Mouse (Mus musculus): ENCODE results near the gene Cdc42se2. TPM values are rescaled to one million over a fixed set of nuclear protein-coding genes. Genes with fewer than 3 reads are reported as not detected.

The Cdc42se2 gene
- polyA plus RNA-seq, 1 experiment from 2014 or later: 15.4 TPM

- no peak overlapping the region for H3K4me2 ChIP-seq (ENCODE audit: low read depth, low read length)
- ATAC-seq: no peak
- H3K4me3 ChIP-seq (ENCODE audit: low read depth, low read length): no peak overlapping the region
- no peak overlapping the region for H3K9ac ChIP-seq (replicated peaks)
- H3K27me3 ChIP-seq (ENCODE audit: insufficient read depth, low read length): no peaks in the 10 kb centered on the region
- no peak for TF ChIP-seq EP300 (IDR thresholded peaks at IDR 0.05; ENCODE audit: low read depth)
- TF ChIP-seq CTCF (IDR thresholded peaks at IDR 0.05; ENCODE audit: low read depth): no peak
- peaks cover 6% of the 10 kb centered on the region for H3K36me3 ChIP-seq (replicated peaks; ENCODE audit: insufficient read depth, low read length)
- DNase-seq: no peak
- H3K4me1 ChIP-seq (ENCODE audit: insufficient read depth): no peaks in the 10 kb centered on the region
- no peaks in the 10 kb centered on the region for H3K9me3 ChIP-seq (ENCODE audit: low read length)
- 65% methylated on average over 8 of the region's 8 CpGs for WGBS (ENCODE audit: insufficient replicate concordance)
- no peak overlapping the region for H3K27ac ChIP-seq (ENCODE audit: low read depth)
These were observed 85.6 kb downstream of the Cdc42se2 start for GRCm38 (mm10) chr11:54701848-54702247.

GRCm38 (mm10) chr11:54699972-54700371 lies 87.5 kb downstream of the Cdc42se2 start:
- no peaks in the 10 kb centered on the region for H3K4me1 ChIP-seq (ENCODE audit: insufficient read depth)
- H3K9ac ChIP-seq (replicated peaks): no peak overlapping the region
- no peak overlapping the region for H3K4me3 ChIP-seq (ENCODE audit: low read depth, low read length)
- no peaks in the 10 kb centered on the region for H3K9me3 ChIP-seq (ENCODE audit: low read length)
- 39% methylated on average over 3 of the region's 3 CpGs for WGBS (ENCODE audit: insufficient replicate concordance)
- peaks cover 22% of the 10 kb centered on the region for H3K36me3 ChIP-seq (replicated peaks; ENCODE audit: insufficient read depth, low read length)
- H3K4me2 ChIP-seq (ENCODE audit: low read depth, low read length): no peak overlapping the region
- DNase-seq: no peak
- no peaks in the 10 kb centered on the region for H3K27me3 ChIP-seq (ENCODE audit: insufficient read depth, low read length)
- no peak overlapping the region for H3K27ac ChIP-seq (ENCODE audit: low read depth)
- TF ChIP-seq EP300 (IDR thresholded peaks at IDR 0.05; ENCODE audit: low read depth): no peak
- no peak for TF ChIP-seq CTCF (IDR thresholded peaks at IDR 0.05; ENCODE audit: low read depth)
- ATAC-seq: no peak

GRCm38 (mm10) chr11:54698636-54699035 lies 88.8 kb downstream of the Cdc42se2 start:
- no peak for TF ChIP-seq EP300 (IDR thresholded peaks at IDR 0.05; ENCODE audit: low read depth)
- Histone ChIP-seq H3K4me3 (ENCODE audit: low read depth, low read length) (no peak overlapping the region), H3K36me3 (replicated peaks; ENCODE audit: insufficient read depth, low read length) (peaks cover 30% of the 10 kb centered on the region), H3K9ac (replicated peaks) (no peak overlapping the region), H3K4me2 (ENCODE audit: low read depth, low read length) (no peak overlapping the region), H3K9me3 (ENCODE audit: low read length) (no peaks in the 10 kb centered on the region), H3K27ac (ENCODE audit: low read depth) (no peak overlapping the region), H3K27me3 (ENCODE audit: insufficient read depth, low read length) (no peaks in the 10 kb centered on the region), H3K4me1 (ENCODE audit: insufficient read depth) (no peaks in the 10 kb centered on the region)
- DNase-seq (no peak), ATAC-seq (no peak)
- 51% methylated on average over 7 of the region's 7 CpGs for WGBS (ENCODE audit: insufficient replicate concordance)

- Histone ChIP-seq H3K27me3 (ENCODE audit: insufficient read depth, low read length) (no peaks in the 10 kb centered on the region), H3K4me1 (ENCODE audit: insufficient read depth) (no peaks in the 10 kb centered on the region)
These were observed 89.9 kb downstream of the Cdc42se2 start for GRCm38 (mm10) chr11:54697611-54698010.

GRCm38 (mm10) chr11:54695951-54696350 lies 91.5 kb downstream of the Cdc42se2 start:
- TF ChIP-seq CTCF (IDR thresholded peaks at IDR 0.05; ENCODE audit: low read depth): no peak
- no peak for TF ChIP-seq EP300 (IDR thresholded peaks at IDR 0.05; ENCODE audit: low read depth)
- DNase-seq (no peak), ATAC-seq (no peak)
- Histone ChIP-seq H3K9ac (replicated peaks) (no peak overlapping the region), H3K9me3 (ENCODE audit: low read length) (no peaks in the 10 kb centered on the region), H3K27ac (ENCODE audit: low read depth) (no peak overlapping the region), H3K4me3 (ENCODE audit: low read depth, low read length) (no peak overlapping the region), H3K36me3 (replicated peaks; ENCODE audit: insufficient read depth, low read length) (peaks cover 43% of the 10 kb centered on the region), H3K4me1 (ENCODE audit: insufficient read depth) (no peaks in the 10 kb centered on the region), H3K27me3 (ENCODE audit: insufficient read depth, low read length) (no peaks in the 10 kb centered on the region), H3K4me2 (ENCODE audit: low read depth, low read length) (no peak overlapping the region)
- 51% methylated on average over 4 of the region's 4 CpGs for WGBS (ENCODE audit: insufficient replicate concordance)

More at GRCm38 (mm10) chr11:54697611-54698010, 89.9 kb downstream of the Cdc42se2 start:
- H3K36me3 ChIP-seq (replicated peaks; ENCODE audit: insufficient read depth, low read length): peaks cover 34% of the 10 kb centered on the region
- no peak overlapping the region for H3K4me3 ChIP-seq (ENCODE audit: low read depth, low read length)
- H3K4me2 ChIP-seq (ENCODE audit: low read depth, low read length): no peak overlapping the region
- ATAC-seq (0 out of 2 replicates have a peak, but pooled peaks have one; percentile 31), DNase-seq (no peak)
- peak overlapping the region; percentile 51; the same call in 1 of the 2 replicates for H3K27ac ChIP-seq (ENCODE audit: low read depth)
- WGBS (ENCODE audit: insufficient replicate concordance): 79% methylated on average over 5 of the region's 5 CpGs
- H3K9me3 ChIP-seq (ENCODE audit: low read length): no peaks in the 10 kb centered on the region
- no peak overlapping the region for H3K9ac ChIP-seq (replicated peaks)
- no peak for TF ChIP-seq EP300 (IDR thresholded peaks at IDR 0.05; ENCODE audit: low read depth)
- TF ChIP-seq CTCF (IDR thresholded peaks at IDR 0.05; ENCODE audit: low read depth): no peak

- TF ChIP-seq EP300 (IDR thresholded peaks at IDR 0.05; ENCODE audit: low read depth) (no peak), CTCF (IDR thresholded peaks at IDR 0.05; ENCODE audit: low read depth) (no peak)
- 78% methylated on average over 8 of the region's 8 CpGs for WGBS (ENCODE audit: insufficient replicate concordance)
- H3K27ac ChIP-seq (ENCODE audit: low read depth): no peak overlapping the region
- H3K9ac ChIP-seq (replicated peaks): no peak overlapping the region
- no peak overlapping the region for H3K4me3 ChIP-seq (ENCODE audit: low read depth, low read length)
- no peak for ATAC-seq
- H3K36me3 ChIP-seq (replicated peaks; ENCODE audit: insufficient read depth, low read length): peaks cover 48% of the 10 kb centered on the region
- no peak overlapping the region for H3K4me2 ChIP-seq (ENCODE audit: low read depth, low read length)
- no peaks in the 10 kb centered on the region for H3K9me3 ChIP-seq (ENCODE audit: low read length)
- H3K4me1 ChIP-seq (ENCODE audit: insufficient read depth): no peaks in the 10 kb centered on the region
- no peak for DNase-seq
- H3K27me3 ChIP-seq (ENCODE audit: insufficient read depth, low read length): no peaks in the 10 kb centered on the region
These were observed 93.2 kb downstream of the Cdc42se2 start for GRCm38 (mm10) chr11:54694291-54694690.

GRCm38 (mm10) chr11:54693696-54694095 lies 93.8 kb downstream of the Cdc42se2 start:
- ATAC-seq (no peak), DNase-seq (no peak)
- TF ChIP-seq CTCF (IDR thresholded peaks at IDR 0.05; ENCODE audit: low read depth): no peak
- no peak for TF ChIP-seq EP300 (IDR thresholded peaks at IDR 0.05; ENCODE audit: low read depth)
- Histone ChIP-seq H3K27me3 (ENCODE audit: insufficient read depth, low read length) (no peaks in the 10 kb centered on the region), H3K36me3 (replicated peaks; ENCODE audit: insufficient read depth, low read length) (peaks cover 50% of the 10 kb centered on the region), H3K4me3 (ENCODE audit: low read depth, low read length) (no peak overlapping the region), H3K9ac (replicated peaks) (no peak overlapping the region), H3K27ac (ENCODE audit: low read depth) (no peak overlapping the region), H3K9me3 (ENCODE audit: low read length) (no peaks in the 10 kb centered on the region), H3K4me1 (ENCODE audit: insufficient read depth) (no peaks in the 10 kb centered on the region), H3K4me2 (ENCODE audit: low read depth, low read length) (no peak overlapping the region)
- WGBS (ENCODE audit: insufficient replicate concordance): 78% methylated on average over 6 of the region's 6 CpGs

Measured in liver, postnatal 0 days (tissue).